Mouse (Mus musculus): ENCODE data around the gene Olfr370. TPM values are rescaled to one million over a fixed set of nuclear protein-coding genes. Genes with fewer than 3 reads are reported as not detected.
A peak's percentile ranks its signal among the peaks of the same experiment; 100 is the strongest.

Olfr370 gene
- polyA plus RNA-seq, 1 experiment, result not detected

DNA sequence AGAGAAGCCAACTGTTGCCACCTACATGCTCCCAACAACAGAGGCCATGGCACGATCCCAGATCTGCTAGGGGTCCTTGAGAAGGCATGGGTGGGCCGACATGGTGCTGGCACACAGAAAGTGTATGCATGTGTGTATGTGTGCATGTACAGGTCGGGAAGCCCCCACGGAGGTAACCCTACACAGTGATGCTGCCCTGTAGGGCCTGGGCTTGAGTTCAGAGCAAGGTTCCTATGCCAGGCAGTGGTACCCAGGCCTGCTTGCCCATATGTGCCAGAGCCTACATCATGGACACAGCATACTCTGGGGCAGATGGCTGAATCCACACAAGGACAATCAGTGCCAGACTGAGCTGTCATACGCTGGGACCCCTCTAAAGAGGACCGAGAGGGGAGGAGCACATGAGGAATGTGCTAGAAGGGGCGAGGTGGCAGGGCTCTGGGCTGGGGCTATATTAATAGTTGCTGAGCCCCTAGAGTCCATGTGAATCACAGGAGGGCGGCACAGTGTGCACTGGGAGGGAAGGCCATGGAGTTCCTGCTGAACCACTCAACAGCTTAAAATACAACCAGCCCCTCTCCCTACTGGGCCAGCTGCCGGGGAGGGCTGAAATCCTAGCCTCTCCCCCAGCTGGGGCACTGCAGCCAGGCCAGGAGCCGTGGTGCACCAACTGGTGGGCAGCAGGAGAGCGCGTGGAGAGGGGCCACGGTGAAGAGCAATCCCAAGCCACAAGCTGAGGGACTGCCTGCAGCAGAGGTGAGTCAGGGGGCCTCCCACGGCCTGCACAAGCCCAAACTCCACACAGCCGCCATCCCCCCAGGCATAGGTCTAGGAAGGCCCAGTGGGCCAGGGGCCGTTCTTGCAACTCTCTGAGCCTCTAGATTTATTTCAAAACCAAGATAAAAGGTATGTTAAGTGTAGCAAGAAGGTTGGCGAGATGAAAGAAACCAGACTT lies 40.3 kb downstream of the Olfr370 start:
- TF ChIP-seq CTCF (conservative IDR thresholded peaks at IDR 0.05; ENCODE audit: insufficient read depth, insufficient read length, low read depth, low read length) (no peak), POLR2A (IDR thresholded peaks at IDR 0.05; ENCODE audit: low read depth, low read length) (no peak)
- Histone ChIP-seq H3K27ac (ENCODE audit: insufficient read depth, low read depth, low read length) (no peak overlapping the region), H3K36me3 (ENCODE audit: control insufficient read depth, insufficient read depth, low read length) (peaks cover 3% of the 10 kb centered on the region; the same call in 1 of the 2 replicates), H3K27me3 (replicated peaks; ENCODE audit: control insufficient read depth, insufficient read depth, low read length) (no peaks in the 10 kb centered on the region), H3K4me1 (ENCODE audit: control insufficient read depth, insufficient read depth, low read length) (peaks cover 44% of the 10 kb centered on the region), H3K4me3 (ENCODE audit: insufficient read depth, low read depth, low read length) (no peak overlapping the region)
- no peak for DNase-seq
- WGBS, result 54% methylated on average over 17 of the region's 17 CpGs

DNA sequence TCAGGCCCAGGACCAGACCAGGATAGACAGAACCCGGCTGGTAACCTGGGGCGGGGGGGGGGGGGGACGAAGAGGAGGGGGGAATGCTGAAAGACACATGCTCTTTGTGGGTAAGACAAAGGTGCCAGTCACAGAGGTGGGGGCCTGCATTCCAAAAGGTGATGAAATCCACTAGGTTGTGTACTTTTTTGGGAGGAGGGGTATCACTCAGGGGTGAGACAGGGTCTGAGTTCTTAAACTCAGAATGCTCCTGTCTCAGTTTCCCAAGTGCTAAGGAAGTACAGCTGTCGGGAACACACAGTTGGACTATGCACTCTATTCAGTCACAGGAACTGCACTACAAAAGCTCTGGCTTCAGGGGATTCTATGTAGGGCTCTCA lies 40.9 kb downstream of the Olfr370 start:
- DNase-seq, result no peak
- Histone ChIP-seq H3K36me3 (ENCODE audit: control insufficient read depth, insufficient read depth, low read length) (peaks cover 3% of the 10 kb centered on the region; the same call in 1 of the 2 replicates), H3K4me1 (ENCODE audit: control insufficient read depth, insufficient read depth, low read length) (peaks cover 46% of the 10 kb centered on the region), H3K4me3 (ENCODE audit: insufficient read depth, low read depth, low read length) (no peak overlapping the region), H3K27ac (ENCODE audit: insufficient read depth, low read depth, low read length) (0 out of 2 replicates have a peak overlapping the region, but pooled peaks have one; percentile 4), H3K27me3 (replicated peaks; ENCODE audit: control insufficient read depth, insufficient read depth, low read length) (no peaks in the 10 kb centered on the region)
- TF ChIP-seq POLR2A (IDR thresholded peaks at IDR 0.05; ENCODE audit: low read depth, low read length) (no peak), CTCF (conservative IDR thresholded peaks at IDR 0.05; ENCODE audit: insufficient read depth, insufficient read length, low read depth, low read length) (no peak)
- WGBS, result 48% methylated on average over 4 of the region's 4 CpGs

DNA sequence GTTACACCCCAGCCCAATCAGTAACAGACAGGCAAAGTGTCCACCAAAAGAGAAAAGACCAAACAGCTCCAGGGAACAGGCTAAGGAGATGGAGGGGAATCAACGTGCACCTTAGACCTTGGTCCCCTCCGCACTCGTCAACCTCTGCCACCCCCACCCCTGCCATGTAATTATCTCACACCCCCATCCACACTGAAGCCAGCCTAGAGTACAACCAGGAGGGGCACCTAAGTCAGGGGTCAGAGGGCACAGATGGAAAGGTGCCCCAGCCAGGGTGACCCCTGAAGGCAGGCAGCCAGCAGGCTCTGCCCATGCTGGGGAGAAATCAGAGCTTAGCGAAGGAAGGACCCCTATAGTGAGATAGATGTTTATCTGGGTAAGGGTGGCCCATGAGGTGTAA lies 41.3 kb downstream of the Olfr370 start:
- Histone ChIP-seq H3K27me3 (replicated peaks; ENCODE audit: control insufficient read depth, insufficient read depth, low read length) (no peaks in the 10 kb centered on the region), H3K4me3 (ENCODE audit: insufficient read depth, low read depth, low read length) (no peak overlapping the region), H3K27ac (ENCODE audit: insufficient read depth, low read depth, low read length) (0 out of 2 replicates have a peak overlapping the region, but pooled peaks have one; percentile 4), H3K36me3 (ENCODE audit: control insufficient read depth, insufficient read depth, low read length) (peaks cover 1% of the 10 kb centered on the region; the same call in 1 of the 2 replicates), H3K4me1 (ENCODE audit: control insufficient read depth, insufficient read depth, low read length) (peaks cover 46% of the 10 kb centered on the region)
- DNase-seq, result no peak
- 55% methylated on average over 4 of the region's 4 CpGs for WGBS
- TF ChIP-seq POLR2A (IDR thresholded peaks at IDR 0.05; ENCODE audit: low read depth, low read length), result no peak
- no peak for TF ChIP-seq CTCF (conservative IDR thresholded peaks at IDR 0.05; ENCODE audit: insufficient read depth, insufficient read length, low read depth, low read length)

DNA sequence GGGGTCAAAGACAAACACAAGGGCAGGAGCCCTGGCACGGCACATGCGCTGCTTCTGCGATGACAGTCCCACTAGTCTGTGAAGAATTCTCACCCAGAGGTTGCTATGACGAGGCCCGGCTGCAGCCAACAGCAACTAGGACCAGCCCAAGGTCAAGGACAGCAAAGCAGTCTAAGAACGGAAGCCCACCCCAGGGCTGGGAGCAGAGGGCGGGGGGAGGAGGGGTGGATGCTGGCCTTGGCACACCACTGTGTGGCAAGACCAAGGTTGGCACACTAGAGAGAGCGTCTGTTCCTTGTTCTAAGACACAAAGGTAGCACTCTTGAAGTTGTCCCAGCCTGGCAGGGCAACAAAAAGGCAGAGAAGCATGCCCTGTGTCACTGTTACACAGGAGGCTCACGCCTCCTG lies 41.8 kb downstream of the Olfr370 start:
- WGBS, result 31% methylated on average over 9 of the region's 9 CpGs
- H3K27ac ChIP-seq (ENCODE audit: insufficient read depth, low read depth, low read length), result no peak overlapping the region
- H3K27me3 ChIP-seq (replicated peaks; ENCODE audit: control insufficient read depth, insufficient read depth, low read length), result no peaks in the 10 kb centered on the region
- peaks cover 50% of the 10 kb centered on the region for H3K4me1 ChIP-seq (ENCODE audit: control insufficient read depth, insufficient read depth, low read length)
- no peak overlapping the region for H3K4me3 ChIP-seq (ENCODE audit: insufficient read depth, low read depth, low read length)
- TF ChIP-seq CTCF (conservative IDR thresholded peaks at IDR 0.05; ENCODE audit: insufficient read depth, insufficient read length, low read depth, low read length) (no peak), POLR2A (IDR thresholded peaks at IDR 0.05; ENCODE audit: low read depth, low read length) (no peak)
- H3K36me3 ChIP-seq (ENCODE audit: control insufficient read depth, insufficient read depth, low read length), result no peaks in the 10 kb centered on the region
- DNase-seq, result no peak

DNA sequence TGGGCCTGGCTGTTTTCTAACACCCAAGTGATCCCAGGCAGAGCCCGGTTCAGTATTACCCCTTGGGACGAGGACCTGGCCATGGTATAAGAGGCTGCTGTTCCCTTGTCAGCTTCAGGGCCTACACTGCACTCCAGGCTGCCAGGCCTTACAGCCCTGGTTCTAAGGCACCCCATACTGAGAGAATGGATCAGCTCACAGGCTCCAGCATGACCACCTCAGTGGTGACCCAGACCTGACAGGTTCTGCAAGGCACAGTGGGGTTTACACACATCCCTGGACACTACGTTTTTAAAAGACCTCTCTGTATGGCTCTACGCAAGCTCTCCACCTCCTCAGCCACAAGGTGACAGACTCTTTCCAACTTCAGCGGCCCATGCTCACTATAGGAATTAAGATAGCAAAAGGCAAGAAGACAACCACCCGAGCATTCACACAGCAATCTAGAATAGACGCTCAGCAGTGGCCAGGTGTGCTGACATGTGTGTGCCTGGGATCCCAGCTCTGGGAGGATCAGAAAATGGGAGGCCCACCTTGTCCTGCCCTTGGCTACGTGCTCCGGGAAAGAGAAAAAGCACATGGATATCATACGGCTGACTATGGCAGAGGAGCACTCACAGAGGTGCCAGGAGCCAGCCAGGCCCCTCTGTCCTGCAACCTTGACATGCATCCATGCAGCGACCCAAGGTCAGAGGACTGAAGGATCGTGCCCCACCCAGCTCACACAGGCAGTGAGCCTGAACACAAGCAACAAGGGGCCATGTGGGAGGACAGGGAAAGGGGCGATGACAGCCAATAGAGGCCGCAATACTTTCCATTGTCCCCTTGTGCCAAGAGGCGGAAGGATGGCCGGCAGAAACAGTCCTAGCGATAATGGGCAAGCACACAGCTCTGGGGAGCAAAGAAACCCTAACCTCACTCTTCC lies 42.8 kb downstream of the Olfr370 start:
- no peak for DNase-seq
- no peak overlapping the region for H3K4me3 ChIP-seq (ENCODE audit: insufficient read depth, low read depth, low read length)
- no peaks in the 10 kb centered on the region for H3K36me3 ChIP-seq (ENCODE audit: control insufficient read depth, insufficient read depth, low read length)
- H3K4me1 ChIP-seq (ENCODE audit: control insufficient read depth, insufficient read depth, low read length), result peaks cover 51% of the 10 kb centered on the region
- H3K27me3 ChIP-seq (replicated peaks; ENCODE audit: control insufficient read depth, insufficient read depth, low read length), result no peaks in the 10 kb centered on the region
- TF ChIP-seq POLR2A (IDR thresholded peaks at IDR 0.05; ENCODE audit: low read depth, low read length), result no peak
- H3K27ac ChIP-seq (ENCODE audit: insufficient read depth, low read depth, low read length), result no peak overlapping the region
- 60% methylated on average over 17 of the region's 17 CpGs for WGBS

DNA sequence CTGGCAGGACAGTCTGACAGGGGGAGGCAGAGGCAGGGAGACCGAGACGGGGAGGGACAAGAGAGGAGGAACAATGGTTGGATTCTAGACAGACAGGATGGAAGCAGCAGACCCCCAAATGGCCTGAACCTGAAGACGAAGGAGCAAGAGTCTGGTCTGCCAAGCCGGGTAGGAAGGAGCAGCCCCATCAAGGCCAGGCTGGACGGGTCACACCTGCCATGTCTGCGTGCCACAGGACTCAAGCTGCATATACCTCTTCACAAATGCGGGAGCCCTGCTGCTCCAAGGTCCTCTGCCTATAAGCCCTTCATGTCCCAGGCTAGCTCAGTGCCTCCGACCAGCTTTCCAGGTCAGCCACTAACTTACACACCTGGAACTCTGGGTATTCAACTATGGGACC lies 44.1 kb downstream of the Olfr370 start:
- DNase-seq, result no peak
- TF ChIP-seq POLR2A (IDR thresholded peaks at IDR 0.05; ENCODE audit: low read depth, low read length) (no peak), CTCF (conservative IDR thresholded peaks at IDR 0.05; ENCODE audit: insufficient read depth, insufficient read length, low read depth, low read length) (no peak)
- Histone ChIP-seq H3K4me3 (ENCODE audit: insufficient read depth, low read depth, low read length) (no peak overlapping the region), H3K27me3 (replicated peaks; ENCODE audit: control insufficient read depth, insufficient read depth, low read length) (no peaks in the 10 kb centered on the region), H3K36me3 (ENCODE audit: control insufficient read depth, insufficient read depth, low read length) (no peaks in the 10 kb centered on the region), H3K4me1 (ENCODE audit: control insufficient read depth, insufficient read depth, low read length) (peaks cover 46% of the 10 kb centered on the region), H3K27ac (ENCODE audit: insufficient read depth, low read depth, low read length) (no peak overlapping the region)
- WGBS, result 80% methylated on average over 8 of the region's 8 CpGs

Data from kidney, adult 2 months (tissue).